Mouse (Mus musculus) lung, postnatal 0 days (tissue): Measurements from ENCODE around the gene Pafah2. TPM values are rescaled to one million over a fixed set of nuclear protein-coding genes. Genes with fewer than 3 reads are reported as not detected.

ENCODE experiments used
- ATAC-seq: fragments of 200-750 bp; cut with Nextera tagmentation; 2 replicates; pipeline ENCODE4 v1.8.0; 2017; ENCODE audit warnings: moderate library complexity
- DNase-seq: peaks from one replicate; pipeline ENCODE4 v3.0.0-alpha.2; 2016; ENCODE audit warnings: low spot score
- H3K27ac ChIP-seq: fragments of 300-500 bp; sonication (generic); 2 replicates; pipeline ENCODE4 v1.5.1; 2014; ENCODE audit warnings: antibody characterized with exemption, mild to moderate bottlenecking, low read length, mixed read lengths
- H3K27me3 ChIP-seq: fragments of 300-500 bp; sonication (generic); replicated peaks from 2 replicates; pipeline ENCODE4 v1.6.1; 2014; ENCODE audit warnings: low read length, mixed read lengths; ENCODE audit not compliant: insufficient read depth
- H3K36me3 ChIP-seq: fragments of 300-500 bp; sonication (generic); 2 replicates; pipeline ENCODE4 v1.6.1; 2014; ENCODE audit warnings: low read length, mixed read lengths; ENCODE audit not compliant: insufficient read depth
- H3K4me1 ChIP-seq: fragments of 300-500 bp; sonication (generic); 2 replicates; pipeline ENCODE4 v1.6.1; 2014; ENCODE audit warnings: antibody characterized with exemption, low read depth, low read length, mixed read lengths; ENCODE audit not compliant: insufficient read depth
- H3K4me2 ChIP-seq: fragments of 300-500 bp; sonication (generic); replicated peaks from 2 replicates; pipeline ENCODE4 v1.6.1; 2014; ENCODE audit warnings: low read depth, mild to moderate bottlenecking, low read length, moderate library complexity, mixed read lengths
- H3K4me3 ChIP-seq: fragments of 300-500 bp; sonication (generic); 2 replicates; pipeline ENCODE4 v1.5.1; 2014; ENCODE audit warnings: low read depth, low read length
- H3K9ac ChIP-seq: fragments of 300-500 bp; sonication (generic); replicated peaks from 2 replicates; pipeline ENCODE4 v1.6.1; 2014; ENCODE audit warnings: low read depth, mild to moderate bottlenecking
- H3K9me3 ChIP-seq: fragments of 300-500 bp; sonication (generic); 2 replicates; pipeline ENCODE4 v1.6.1; 2016; ENCODE audit warnings: low read length, mixed read lengths
- CTCF ChIP-seq: IDR thresholded peaks from 2 replicates; pipeline ENCODE4 v1.5.1; 2016; ENCODE audit warnings: antibody characterized with exemption, mild to moderate bottlenecking
- EP300 ChIP-seq: IDR thresholded peaks from 2 replicates; pipeline ENCODE4 v1.6.1; 2016; ENCODE audit warnings: antibody characterized with exemption, mild to moderate bottlenecking, control low read depth
- WGBS: fragments of 180-500 bp; shearing (Covaris S2); extraction: QIAGEN DNeasy Blood & Tissue Kit; methylation state at CpG from one replicate; pipeline ENCODE4 v1.1.7; 2014; 5-methylcytosine and 5-hydroxymethylcytosine counted together
- polyA plus RNA-seq: library from polyadenylated mRNA; unstranded; fragments of >200 nt; fragmentation: Nextera tagmentation; extraction: Ambion mirVana; gene quantifications from 2 replicates; pipeline ENCODE4 v1.2.1, GENCODE M21; 2015

Gene Pafah2
- polyA plus RNA-seq, 1 experiment from 2014 or later: 14.1 TPM

DNA sequence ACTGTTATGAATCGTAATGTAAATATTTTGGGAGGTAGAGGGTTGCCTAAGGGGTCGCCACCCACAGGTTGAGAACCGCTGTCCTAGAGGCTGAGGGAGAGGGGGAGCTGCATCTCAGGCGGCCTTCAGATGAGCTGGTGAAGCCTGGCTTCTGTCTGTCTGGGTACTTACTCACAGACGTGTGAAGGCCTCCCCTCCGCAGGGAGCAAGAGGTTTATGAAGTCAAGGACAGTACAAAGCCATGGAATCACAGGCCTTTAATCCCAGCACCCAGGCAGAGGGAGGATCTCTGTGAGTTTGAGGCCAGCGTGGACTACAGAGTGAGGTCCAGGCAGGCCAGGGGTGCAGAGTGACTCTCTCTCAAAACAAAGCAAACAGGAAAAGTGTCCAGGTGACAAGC, 21.0 kb downstream of the Pafah2 start:
- no peak overlapping the region for H3K4me3 ChIP-seq
- no peak for DNase-seq
- H3K4me2 ChIP-seq: no peak overlapping the region
- no peaks in the 10 kb centered on the region for H3K27me3 ChIP-seq
- no peak overlapping the region for H3K27ac ChIP-seq
- no peaks in the 10 kb centered on the region for H3K9me3 ChIP-seq
- H3K9ac ChIP-seq: no peak overlapping the region
- WGBS: 57% methylated on average over 7 of the region's 7 CpGs
- TF ChIP-seq CTCF (no peak), EP300 (no peak)
- no peaks in the 10 kb centered on the region for H3K4me1 ChIP-seq
- ATAC-seq: no peak
- H3K36me3 ChIP-seq: 0 out of 2 replicates have a peak, but pooled peaks cover 9% of the 10 kb centered on the region

DNA sequence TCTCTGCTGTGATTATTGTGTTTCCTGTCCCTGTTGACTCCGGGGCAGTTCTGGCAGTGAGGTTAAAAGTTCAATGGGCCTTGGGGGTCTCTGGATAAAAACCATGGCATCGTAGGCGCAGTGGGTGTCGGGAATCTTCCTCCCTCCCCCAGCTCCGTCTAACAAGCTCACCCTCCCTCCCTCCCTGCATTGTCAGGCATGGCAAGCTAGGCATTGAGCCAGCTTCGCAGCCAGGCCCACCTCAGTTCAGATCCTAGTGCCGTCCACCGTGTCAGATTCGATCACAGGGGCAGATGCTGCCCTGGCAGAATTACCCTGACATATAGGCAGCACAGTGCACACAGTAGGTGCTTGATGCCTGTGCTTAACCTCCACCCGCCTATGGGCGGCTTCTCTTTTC, 25.9 kb downstream of the Pafah2 start:
- Histone ChIP-seq H3K4me1 (no peaks in the 10 kb centered on the region), H3K4me2 (no peak overlapping the region), H3K4me3 (no peak overlapping the region), H3K9me3 (no peaks in the 10 kb centered on the region), H3K9ac (no peak overlapping the region), H3K36me3 (peaks cover 8% of the 10 kb centered on the region; the same call in 1 of the 2 replicates), H3K27ac (no peak overlapping the region), H3K27me3 (no peaks in the 10 kb centered on the region)
- no peak for TF ChIP-seq EP300
- DNase-seq (no peak), ATAC-seq (no peak)
- WGBS: 66% methylated on average over 11 of the region's 11 CpGs

DNA sequence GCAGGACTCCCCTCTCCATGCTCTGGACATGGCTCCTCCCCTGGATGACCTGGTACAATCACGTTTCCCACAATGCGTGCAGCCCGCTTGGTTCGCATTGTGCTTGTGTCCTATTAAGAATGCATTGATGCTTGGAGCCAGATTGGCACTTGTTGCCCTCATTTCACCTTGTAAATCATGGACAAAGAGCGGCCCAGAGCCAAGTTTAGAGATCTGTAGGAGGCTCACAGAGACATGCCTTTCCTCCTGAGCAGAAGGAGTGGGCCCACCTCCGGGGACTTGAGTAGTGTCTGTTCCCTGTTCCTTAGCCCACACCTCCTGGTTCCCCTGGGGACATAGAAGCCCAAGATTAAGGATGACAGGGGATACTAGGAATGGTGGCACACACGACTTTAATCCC, 27.8 kb downstream of the Pafah2 start:
- H3K4me2 ChIP-seq: no peak overlapping the region
- H3K27ac ChIP-seq: no peak overlapping the region
- H3K36me3 ChIP-seq: peaks cover 3% of the 10 kb centered on the region; the same call in 1 of the 2 replicates
- no peaks in the 10 kb centered on the region for H3K9me3 ChIP-seq
- H3K4me3 ChIP-seq: no peak overlapping the region
- WGBS: 83% methylated on average over 7 of the region's 7 CpGs
- H3K27me3 ChIP-seq: no peaks in the 10 kb centered on the region
- no peak for TF ChIP-seq CTCF
- no peak for TF ChIP-seq EP300
- no peak for DNase-seq
- H3K9ac ChIP-seq: no peak overlapping the region
- no peak for ATAC-seq
- H3K4me1 ChIP-seq: no peaks in the 10 kb centered on the region

DNA sequence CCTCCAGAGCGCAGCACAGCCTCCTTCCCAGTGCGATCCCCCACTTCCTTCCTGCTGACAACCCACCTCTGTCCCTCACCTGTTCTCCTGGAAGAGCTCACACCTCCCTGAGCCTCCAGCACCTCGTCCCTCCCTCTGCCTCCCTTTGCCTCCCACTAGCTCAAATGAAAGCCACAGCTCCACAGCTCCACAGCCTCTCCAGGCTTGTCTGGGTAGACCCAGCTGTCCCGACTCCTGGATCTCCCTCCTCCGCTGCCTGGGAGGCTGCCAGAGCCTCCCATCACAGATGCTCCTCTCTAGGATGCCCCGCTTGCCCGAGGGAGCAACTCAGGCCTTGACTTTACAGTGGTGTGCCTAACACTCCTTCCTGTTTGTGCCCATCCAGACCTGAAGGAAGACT, 29.0 kb downstream of the Pafah2 start:
- no peak overlapping the region for H3K4me3 ChIP-seq
- ATAC-seq: no peak
- no peak overlapping the region for H3K9ac ChIP-seq
- peaks cover under 1% of the 10 kb centered on the region; the same call in 1 of the 2 replicates for H3K4me1 ChIP-seq
- H3K9me3 ChIP-seq: no peaks in the 10 kb centered on the region
- 71% methylated on average over 7 of the region's 7 CpGs for WGBS
- peaks cover 3% of the 10 kb centered on the region; the same call in 1 of the 2 replicates for H3K36me3 ChIP-seq
- no peak overlapping the region for H3K4me2 ChIP-seq
- DNase-seq: no peak
- no peak overlapping the region for H3K27ac ChIP-seq
- no peaks in the 10 kb centered on the region for H3K27me3 ChIP-seq
- no peak for TF ChIP-seq EP300
- no peak for TF ChIP-seq CTCF

DNA sequence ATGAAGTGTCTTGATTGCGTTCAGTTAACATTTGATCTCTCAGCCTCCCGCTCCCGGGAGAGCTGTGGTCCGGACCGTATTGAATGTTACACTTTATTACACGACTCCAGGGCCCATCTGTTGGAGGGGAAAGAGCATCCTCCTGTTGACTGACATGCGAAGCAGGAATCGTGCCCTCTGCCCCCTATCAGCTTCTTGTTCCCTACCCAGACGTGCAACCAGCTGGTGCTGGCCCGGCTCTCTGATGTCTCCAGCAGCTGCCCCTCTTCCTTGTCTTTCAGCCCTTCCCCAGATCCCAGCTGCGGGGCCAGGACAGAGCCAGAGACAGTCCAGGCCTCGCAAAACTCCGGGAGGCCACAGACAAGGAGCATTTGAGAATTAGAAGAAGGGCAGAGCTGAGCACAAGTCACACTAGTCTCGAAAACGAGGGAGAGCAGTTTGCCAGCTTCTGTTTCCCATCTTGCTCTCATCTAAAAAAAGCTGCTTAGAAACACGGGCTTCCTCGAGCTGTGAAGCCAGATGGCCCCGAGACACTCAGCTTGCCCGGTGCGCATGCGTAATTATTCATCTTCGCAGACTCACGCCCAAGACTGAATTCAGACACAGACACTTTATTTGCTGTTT, 34.4 kb downstream of the Pafah2 start:
- Histone ChIP-seq H3K9me3 (no peaks in the 10 kb centered on the region), H3K4me2 (no peak overlapping the region), H3K4me1 (peaks cover 5% of the 10 kb centered on the region; the same call in 1 of the 2 replicates), H3K27me3 (no peaks in the 10 kb centered on the region), H3K4me3 (no peak overlapping the region), H3K36me3 (peaks cover 3% of the 10 kb centered on the region; the same call in 1 of the 2 replicates), H3K27ac (no peak overlapping the region), H3K9ac (no peak overlapping the region)
- no peak for TF ChIP-seq CTCF
- TF ChIP-seq EP300: no peak
- WGBS: 23% methylated on average over 23 of the region's 23 CpGs
- ATAC-seq: peak; percentile 68
- peak; percentile 80 for DNase-seq

DNA sequence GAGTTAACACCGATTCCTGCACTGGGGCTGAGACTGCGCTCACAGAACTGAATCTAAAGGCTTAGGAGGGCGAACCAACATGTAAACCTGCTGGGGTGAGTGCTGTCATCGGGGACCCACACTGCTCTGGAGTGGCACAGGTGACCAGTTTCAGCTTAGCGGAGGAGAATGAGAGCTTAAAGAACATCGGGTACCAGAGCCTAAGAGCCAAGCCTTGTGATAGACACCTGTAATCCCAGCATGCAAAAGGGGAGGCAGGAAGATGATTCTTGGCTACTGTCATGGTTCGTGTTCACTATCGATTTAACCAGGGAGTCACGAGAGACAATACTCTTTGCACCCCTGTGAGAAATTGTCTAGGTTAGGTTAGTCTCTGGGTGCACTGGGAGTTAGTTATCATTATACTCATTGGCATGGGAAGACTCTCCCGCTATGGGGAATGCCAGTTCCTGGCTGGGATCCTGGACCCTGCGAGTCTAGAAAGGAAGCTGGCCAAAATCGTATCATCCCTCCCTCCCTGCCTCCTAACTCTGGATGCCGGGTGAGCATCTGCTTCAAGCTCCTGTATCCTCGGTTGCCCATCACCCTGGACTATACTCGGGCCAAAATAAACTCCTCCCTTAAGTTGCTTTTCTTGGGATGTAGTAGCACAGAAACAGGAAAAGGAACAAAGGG, 36.7 kb downstream of the Pafah2 start:
- H3K36me3 ChIP-seq: no peaks in the 10 kb centered on the region
- ATAC-seq: no peak
- no peaks in the 10 kb centered on the region for H3K9me3 ChIP-seq
- H3K27ac ChIP-seq: no peak overlapping the region
- no peak overlapping the region for H3K4me2 ChIP-seq
- no peak for DNase-seq
- H3K27me3 ChIP-seq: no peaks in the 10 kb centered on the region
- H3K4me1 ChIP-seq: peaks cover 5% of the 10 kb centered on the region; the same call in 1 of the 2 replicates
- H3K9ac ChIP-seq: no peak overlapping the region
- WGBS: 81% methylated on average over 15 of the region's 15 CpGs
- TF ChIP-seq CTCF (no peak), EP300 (no peak)
- H3K4me3 ChIP-seq: no peak overlapping the region
